Mouse (Mus musculus) lung, postnatal 0 days (tissue): ENCODE measurements around the gene Pik3cd. TPM values are rescaled to one million over a fixed set of nuclear protein-coding genes. Genes with fewer than 3 reads are reported as not detected.
"Not testable (repeated sequence)": the region's sequence is repeated elsewhere in the genome, so short reads cannot be mapped to it uniquely, and the experiment has no call there.

ENCODE experiments used
- ATAC-seq: fragments of 200-750 bp; cut with Nextera tagmentation; 2 replicates; pipeline ENCODE4 v1.8.0; 2017; ENCODE audit warnings: moderate library complexity
- DNase-seq: peaks from one replicate; pipeline ENCODE4 v3.0.0-alpha.2; 2016; ENCODE audit warnings: low spot score
- H3K27ac ChIP-seq: fragments of 300-500 bp; sonication (generic); 2 replicates; pipeline ENCODE4 v1.5.1; 2014; ENCODE audit warnings: antibody characterized with exemption, mild to moderate bottlenecking, low read length, mixed read lengths
- H3K27me3 ChIP-seq: fragments of 300-500 bp; sonication (generic); replicated peaks from 2 replicates; pipeline ENCODE4 v1.6.1; 2014; ENCODE audit warnings: low read length, mixed read lengths; ENCODE audit not compliant: insufficient read depth
- H3K36me3 ChIP-seq: fragments of 300-500 bp; sonication (generic); 2 replicates; pipeline ENCODE4 v1.6.1; 2014; ENCODE audit warnings: low read length, mixed read lengths; ENCODE audit not compliant: insufficient read depth
- H3K4me1 ChIP-seq: fragments of 300-500 bp; sonication (generic); 2 replicates; pipeline ENCODE4 v1.6.1; 2014; ENCODE audit warnings: antibody characterized with exemption, low read depth, low read length, mixed read lengths; ENCODE audit not compliant: insufficient read depth
- H3K4me2 ChIP-seq: fragments of 300-500 bp; sonication (generic); replicated peaks from 2 replicates; pipeline ENCODE4 v1.6.1; 2014; ENCODE audit warnings: low read depth, mild to moderate bottlenecking, low read length, moderate library complexity, mixed read lengths
- H3K4me3 ChIP-seq: fragments of 300-500 bp; sonication (generic); 2 replicates; pipeline ENCODE4 v1.5.1; 2014; ENCODE audit warnings: low read depth, low read length
- H3K9ac ChIP-seq: fragments of 300-500 bp; sonication (generic); replicated peaks from 2 replicates; pipeline ENCODE4 v1.6.1; 2014; ENCODE audit warnings: low read depth, mild to moderate bottlenecking
- H3K9me3 ChIP-seq: fragments of 300-500 bp; sonication (generic); 2 replicates; pipeline ENCODE4 v1.6.1; 2016; ENCODE audit warnings: low read length, mixed read lengths
- CTCF ChIP-seq: IDR thresholded peaks from 2 replicates; pipeline ENCODE4 v1.5.1; 2016; ENCODE audit warnings: antibody characterized with exemption, mild to moderate bottlenecking
- EP300 ChIP-seq: IDR thresholded peaks from 2 replicates; pipeline ENCODE4 v1.6.1; 2016; ENCODE audit warnings: antibody characterized with exemption, mild to moderate bottlenecking, control low read depth
- WGBS: fragments of 180-500 bp; shearing (Covaris S2); extraction: QIAGEN DNeasy Blood & Tissue Kit; methylation state at CpG from one replicate; pipeline ENCODE4 v1.1.7; 2014; 5-methylcytosine and 5-hydroxymethylcytosine counted together
- polyA plus RNA-seq: library from polyadenylated mRNA; unstranded; fragments of >200 nt; fragmentation: Nextera tagmentation; extraction: Ambion mirVana; gene quantifications from 2 replicates; pipeline ENCODE4 v1.2.1, GENCODE M21; 2015

Gene Pik3cd
- polyA plus RNA-seq, 1 experiment from 2014 or later, result 4.0 TPM

GRCm38 (mm10) chr4:149614869-149615268 is 87.5 kb downstream of the Pik3cd start:
- Histone ChIP-seq H3K36me3 (no peaks in the 10 kb centered on the region), H3K9me3 (no peaks in the 10 kb centered on the region), H3K27ac (no peak overlapping the region), H3K4me3 (no peak overlapping the region), H3K4me1 (no peaks in the 10 kb centered on the region), H3K9ac (no peak overlapping the region), H3K27me3 (no peaks in the 10 kb centered on the region), H3K4me2 (no peak overlapping the region)
- no peak for DNase-seq
- no peak for ATAC-seq
- 99% methylated on average over 3 of the region's 3 CpGs for WGBS
- no peak for TF ChIP-seq EP300
- peak; percentile 34; the same call in 1 of the 2 replicates for TF ChIP-seq CTCF

DNA sequence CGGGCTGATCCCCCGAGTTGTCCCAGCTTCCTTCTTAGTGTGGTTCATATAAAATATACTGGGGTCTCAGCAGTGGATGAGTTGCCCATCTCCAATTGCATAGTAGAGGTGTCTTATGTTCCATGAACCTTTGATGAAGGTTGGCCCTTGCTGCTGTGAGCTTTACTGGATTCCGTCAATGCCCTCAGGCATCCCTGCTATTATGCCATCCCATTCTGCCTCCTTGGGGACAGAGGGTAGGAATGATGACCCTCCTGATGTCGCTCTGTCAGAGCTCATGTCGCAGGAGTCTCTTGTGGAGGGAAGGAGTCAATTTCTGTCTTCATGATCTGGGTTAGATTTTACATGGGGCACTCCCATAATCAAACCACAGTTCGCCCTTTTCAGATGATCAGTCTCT is 88.9 kb downstream of the Pik3cd start:
- not testable (repeated sequence) for H3K27me3 ChIP-seq, H3K9me3 ChIP-seq, H3K27ac ChIP-seq, H3K4me2 ChIP-seq, H3K36me3 ChIP-seq, ATAC-seq, H3K4me1 ChIP-seq, H3K4me3 ChIP-seq, H3K9ac ChIP-seq, DNase-seq
- 69% methylated on average over 6 of the region's 6 CpGs for WGBS

GRCm38 (mm10) chr4:149611376-149612044 is 90.9 kb downstream of the Pik3cd start:
- no peaks in the 10 kb centered on the region for H3K9me3 ChIP-seq
- 48% methylated on average over 10 of the region's 10 CpGs for WGBS
- no peak overlapping the region for H3K4me2 ChIP-seq
- H3K36me3 ChIP-seq, result no peaks in the 10 kb centered on the region
- H3K4me3 ChIP-seq, result no peak overlapping the region
- TF ChIP-seq CTCF (peak; percentile 87), EP300 (no peak)
- H3K27me3 ChIP-seq, result no peaks in the 10 kb centered on the region
- no peak for ATAC-seq
- peak; percentile 50 for DNase-seq
- H3K9ac ChIP-seq, result no peak overlapping the region
- no peaks in the 10 kb centered on the region for H3K4me1 ChIP-seq
- no peak overlapping the region for H3K27ac ChIP-seq

DNA sequence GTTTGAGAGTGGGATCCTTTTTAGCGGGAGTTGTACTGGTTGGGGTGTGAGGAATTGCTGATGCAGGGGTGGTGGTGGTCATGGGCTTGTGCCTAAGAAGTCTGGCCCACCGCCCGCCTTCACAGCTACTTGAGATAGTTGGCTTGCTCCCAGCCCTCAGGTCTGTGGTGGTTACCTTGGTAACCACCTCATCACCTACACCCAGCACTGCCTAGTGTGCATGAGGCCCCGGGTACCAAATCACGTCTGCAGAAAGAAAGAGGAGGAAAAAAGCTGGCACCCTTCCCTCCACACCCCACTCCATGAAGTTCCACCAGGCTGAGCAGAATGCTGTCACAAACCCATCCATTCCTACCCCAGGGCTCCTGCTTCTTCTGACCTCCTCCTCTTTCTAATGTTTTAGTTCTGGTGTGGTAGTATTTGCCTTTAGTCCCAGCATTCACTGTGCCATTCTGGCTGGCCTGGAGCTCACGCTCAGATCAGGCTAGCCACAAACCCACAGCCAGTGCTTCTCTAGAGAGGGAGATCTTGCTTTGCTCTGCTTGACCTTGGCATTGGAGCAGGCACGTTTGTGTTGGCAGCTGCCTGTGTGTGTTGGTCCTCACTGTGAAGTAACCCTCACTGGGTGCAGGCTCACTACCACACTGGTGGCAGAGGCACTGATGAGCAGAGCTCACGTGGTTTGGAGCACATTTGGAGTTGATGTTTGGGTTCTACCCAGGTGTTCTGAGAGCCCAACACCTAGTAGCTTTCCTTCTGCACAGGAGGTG is 92.9 kb downstream of the Pik3cd start:
- no peak overlapping the region for H3K27ac ChIP-seq
- no peaks in the 10 kb centered on the region for H3K36me3 ChIP-seq
- DNase-seq, result no peak
- no peak overlapping the region for H3K9ac ChIP-seq
- no peaks in the 10 kb centered on the region for H3K4me1 ChIP-seq
- H3K4me2 ChIP-seq, result no peak overlapping the region
- H3K9me3 ChIP-seq, result no peaks in the 10 kb centered on the region
- TF ChIP-seq EP300 (no peak), CTCF (no peak)
- no peak for ATAC-seq
- no peak overlapping the region for H3K4me3 ChIP-seq
- WGBS, result 58% methylated on average over 8 of the region's 8 CpGs
- no peaks in the 10 kb centered on the region for H3K27me3 ChIP-seq

GRCm38 (mm10) chr4:149608309-149608638 is 94.1 kb downstream of the Pik3cd start:
- Histone ChIP-seq H3K9ac (no peak overlapping the region), H3K4me3 (no peak overlapping the region), H3K36me3 (no peaks in the 10 kb centered on the region), H3K4me2 (no peak overlapping the region), H3K4me1 (no peaks in the 10 kb centered on the region), H3K27ac (no peak overlapping the region), H3K27me3 (no peaks in the 10 kb centered on the region), H3K9me3 (no peaks in the 10 kb centered on the region)
- WGBS, result 78% methylated on average over 6 of the region's 6 CpGs
- ATAC-seq (peak; percentile 41), DNase-seq (no peak)
- TF ChIP-seq EP300, result no peak
- TF ChIP-seq CTCF, result no peak

DNA sequence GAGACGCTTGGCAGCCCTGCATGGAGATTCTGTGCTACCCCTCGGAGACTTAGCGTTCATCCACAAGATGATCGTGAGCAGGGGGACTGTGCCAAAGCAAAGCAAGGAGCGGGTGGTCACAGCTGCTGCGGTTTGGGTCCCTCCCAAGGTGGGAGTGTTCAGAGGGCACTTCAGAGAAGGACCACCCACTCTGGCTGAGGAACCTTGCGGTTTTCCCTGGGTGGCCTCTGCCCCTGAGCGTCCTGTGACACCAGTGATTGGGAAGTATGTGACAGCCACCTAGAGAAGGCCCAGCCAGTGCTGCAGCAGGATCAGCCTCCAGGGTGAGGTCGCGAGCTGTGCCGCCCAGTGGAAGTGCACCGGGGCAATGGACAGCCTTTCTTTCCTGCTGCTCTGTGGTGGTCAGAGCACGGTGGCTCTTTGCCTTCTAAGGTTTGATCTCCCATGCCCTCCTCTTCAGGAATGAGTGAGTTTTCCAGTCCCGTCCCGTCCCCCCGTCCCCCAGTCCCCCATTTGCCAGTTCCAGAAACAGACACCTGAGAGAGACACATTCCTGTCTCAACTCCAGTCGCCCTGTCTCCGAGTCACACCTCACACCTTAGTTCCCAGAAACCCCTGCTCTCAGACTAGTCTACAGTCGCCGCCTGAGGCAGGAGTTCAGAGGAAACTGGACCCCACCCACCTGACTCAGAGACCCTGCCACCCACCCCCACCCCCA is 94.6 kb downstream of the Pik3cd start:
- Histone ChIP-seq H3K9ac (no peak overlapping the region), H3K27me3 (no peaks in the 10 kb centered on the region), H3K4me1 (no peaks in the 10 kb centered on the region), H3K9me3 (no peaks in the 10 kb centered on the region), H3K27ac (no peak overlapping the region), H3K4me3 (no peak overlapping the region), H3K4me2 (no peak overlapping the region), H3K36me3 (no peaks in the 10 kb centered on the region)
- DNase-seq (peak; percentile 48), ATAC-seq (peak; percentile 74)
- 28% methylated on average over 20 of the region's 20 CpGs for WGBS
- no peak for TF ChIP-seq EP300
- TF ChIP-seq CTCF, result peak; percentile 42
